Mouse (Mus musculus): Measurements from ENCODE around the gene En2. TPM values are rescaled to one million over a fixed set of nuclear protein-coding genes. Genes with fewer than 3 reads are reported as not detected.

The En2 gene
- 0.09 and 0.15 TPM in 2 replicates for polyA plus RNA-seq (2015; fragmentation: Nextera tagmentation; extraction: Ambion mirVana)

- Histone ChIP-seq H3K9ac (peak within 1 kb of the TSS; percentile 21; the same call in 1 of the 2 replicates), H3K9me3 (replicated peaks) (no peaks in the 10 kb centered on the region), H3K4me3 (replicated peaks) (peak within 1 kb of the TSS; percentile 49), H3K4me2 (peak within 1 kb of the TSS; percentile 92), H3K36me3 (no peaks in the 10 kb centered on the region), H3K27me3 (peaks cover 97% of the 10 kb centered on the region), H3K27ac (no peak within 1 kb of the TSS), H3K4me1 (peaks cover 42% of the 10 kb centered on the region)
- under 1% methylated on average over 109 of the region's 113 CpGs for WGBS
- ATAC-seq (replicated peaks; ENCODE audit: low FRiP score): peak; percentile 52
These were observed at the start of gene En2 for GRCm38 (mm10) chr5:28165358-28166255. En2 (plus strand) TSS chr5:28165694.

- Histone ChIP-seq H3K9me3 (replicated peaks) (no peaks in the 10 kb centered on the region), H3K4me3 (replicated peaks) (no peak overlapping the region), H3K4me2 (peak overlapping the region; percentile 66), H3K27me3 (peaks cover 70% of the 10 kb centered on the region), H3K36me3 (no peaks in the 10 kb centered on the region), H3K4me1 (peaks cover 11% of the 10 kb centered on the region), H3K27ac (no peak overlapping the region), H3K9ac (no peak overlapping the region)
- ATAC-seq (replicated peaks; ENCODE audit: low FRiP score): no peak
- 6% methylated on average over 13 of the region's 13 CpGs for WGBS
These were observed 48.1 kb upstream of the En2 start for GRCm38 (mm10) chr5:28117251-28117880.

GRCm38 (mm10) chr5:28117882-28118530 is 47.5 kb upstream of the En2 start:
- peak overlapping the region; percentile 38 for H3K4me3 ChIP-seq (replicated peaks)
- ATAC-seq (replicated peaks; ENCODE audit: low FRiP score): no peak
- no peak overlapping the region for H3K9ac ChIP-seq

GRCm38 (mm10) chr5:28118531-28118925 is 47.0 kb upstream of the En2 start:
- peaks cover 11% of the 10 kb centered on the region for H3K4me1 ChIP-seq
- H3K9ac ChIP-seq: no peak overlapping the region
- H3K4me2 ChIP-seq: peak overlapping the region; percentile 66
- H3K4me3 ChIP-seq (replicated peaks): peak overlapping the region; percentile 38
- no peaks in the 10 kb centered on the region for H3K36me3 ChIP-seq
- WGBS: under 1% methylated on average over 19 of the region's 19 CpGs
- H3K27ac ChIP-seq: no peak overlapping the region
- H3K9me3 ChIP-seq (replicated peaks): no peaks in the 10 kb centered on the region
- ATAC-seq (replicated peaks; ENCODE audit: low FRiP score): no peak
- H3K27me3 ChIP-seq: peaks cover 82% of the 10 kb centered on the region

More at GRCm38 (mm10) chr5:28117882-28118530, 47.5 kb upstream of the En2 start:
- Histone ChIP-seq H3K27ac (no peak overlapping the region), H3K36me3 (no peaks in the 10 kb centered on the region), H3K27me3 (peaks cover 77% of the 10 kb centered on the region), H3K4me2 (peak overlapping the region; percentile 66), H3K4me1 (peaks cover 11% of the 10 kb centered on the region), H3K9me3 (replicated peaks) (no peaks in the 10 kb centered on the region)
- whole genome bisulfite sequencing: under 1% methylated on average over 30 of the region's 30 CpGs

GRCm38 (mm10) chr5:28119576-28119975 is 45.9 kb upstream of the En2 start:
- 21% methylated on average over 3 of the region's 3 CpGs for WGBS
- Histone ChIP-seq H3K27ac (no peak overlapping the region), H3K36me3 (no peaks in the 10 kb centered on the region), H3K4me3 (replicated peaks) (no peak overlapping the region), H3K4me2 (no peak overlapping the region), H3K27me3 (peaks cover 82% of the 10 kb centered on the region), H3K9ac (no peak overlapping the region), H3K4me1 (peaks cover 20% of the 10 kb centered on the region), H3K9me3 (replicated peaks) (no peaks in the 10 kb centered on the region)
- no peak for ATAC-seq (replicated peaks; ENCODE audit: low FRiP score)

- Histone ChIP-seq H3K27ac (no peak overlapping the region), H3K4me3 (replicated peaks) (0 out of 2 replicates have a peak overlapping the region, but pooled peaks have one; percentile 15), H3K4me2 (peak overlapping the region; percentile 43), H3K4me1 (peaks cover 19% of the 10 kb centered on the region), H3K9me3 (replicated peaks) (no peaks in the 10 kb centered on the region; the same call in 1 of the 2 replicates), H3K36me3 (no peaks in the 10 kb centered on the region), H3K27me3 (peaks cover 97% of the 10 kb centered on the region), H3K9ac (no peak overlapping the region)
- WGBS: 1% methylated on average over 27 of the region's 27 CpGs
- ATAC-seq (replicated peaks; ENCODE audit: low FRiP score): peak; percentile 80
These were observed 42.7 kb upstream of the En2 start for GRCm38 (mm10) chr5:28122491-28123454.

GRCm38 (mm10) chr5:28123455-28123825 is 42.1 kb upstream of the En2 start:
- H3K27me3 ChIP-seq: peaks cover 96% of the 10 kb centered on the region
- H3K4me3 ChIP-seq (replicated peaks): 0 out of 2 replicates have a peak overlapping the region, but pooled peaks have one; percentile 15
- H3K4me2 ChIP-seq: peak overlapping the region; percentile 43
- no peak for ATAC-seq (replicated peaks; ENCODE audit: low FRiP score)
- peaks cover 13% of the 10 kb centered on the region for H3K4me1 ChIP-seq
- H3K9ac ChIP-seq: no peak overlapping the region
- no peaks in the 10 kb centered on the region; the same call in 1 of the 2 replicates for H3K9me3 ChIP-seq (replicated peaks)
- under 1% methylated on average over 11 of the region's 11 CpGs for WGBS
- no peak overlapping the region for H3K27ac ChIP-seq
- no peaks in the 10 kb centered on the region for H3K36me3 ChIP-seq

- WGBS: 3% methylated on average over 28 of the region's 28 CpGs
- peaks cover 10% of the 10 kb centered on the region for H3K4me1 ChIP-seq
- 0 out of 2 replicates have a peak overlapping the region, but pooled peaks have one; percentile 7 for H3K4me3 ChIP-seq (replicated peaks)
- H3K36me3 ChIP-seq: no peaks in the 10 kb centered on the region
- H3K9ac ChIP-seq: no peak overlapping the region
- peak; percentile 47 for ATAC-seq (replicated peaks; ENCODE audit: low FRiP score)
- peak overlapping the region; percentile 39 for H3K4me2 ChIP-seq
- H3K9me3 ChIP-seq (replicated peaks): no peaks in the 10 kb centered on the region; the same call in 1 of the 2 replicates
- H3K27ac ChIP-seq: no peak overlapping the region
- H3K27me3 ChIP-seq: peaks cover 96% of the 10 kb centered on the region
These were observed 40.9 kb upstream of the En2 start for GRCm38 (mm10) chr5:28124321-28125230.

GRCm38 (mm10) chr5:28128851-28129250 is 36.6 kb upstream of the En2 start:
- Histone ChIP-seq H3K4me2 (no peak overlapping the region), H3K4me3 (replicated peaks) (no peak overlapping the region), H3K27me3 (peaks cover 95% of the 10 kb centered on the region), H3K4me1 (peaks cover 8% of the 10 kb centered on the region), H3K27ac (no peak overlapping the region), H3K9ac (no peak overlapping the region), H3K9me3 (replicated peaks) (no peaks in the 10 kb centered on the region; the same call in 1 of the 2 replicates), H3K36me3 (no peaks in the 10 kb centered on the region)
- WGBS: 35% methylated on average over 1 of the region's 1 CpGs
- ATAC-seq (replicated peaks; ENCODE audit: low FRiP score): no peak

- no peak overlapping the region for H3K9ac ChIP-seq
- H3K4me1 ChIP-seq: no peaks in the 10 kb centered on the region
- WGBS: 81% methylated on average over 5 of the region's 5 CpGs
- H3K4me3 ChIP-seq (replicated peaks): no peak overlapping the region
- no peak overlapping the region for H3K4me2 ChIP-seq
- no peaks in the 10 kb centered on the region for H3K36me3 ChIP-seq
- H3K27ac ChIP-seq: no peak overlapping the region
- H3K27me3 ChIP-seq: peaks cover 94% of the 10 kb centered on the region
- H3K9me3 ChIP-seq (replicated peaks): no peaks in the 10 kb centered on the region
- ATAC-seq (replicated peaks; ENCODE audit: low FRiP score): no peak
These were observed 33.3 kb upstream of the En2 start for GRCm38 (mm10) chr5:28132231-28132630.
